Mouse (Mus musculus) telencephalon, adult 2 months (tissue): ENCODE measurements at regions not wholly inside any gene's neighbourhood (a gene's known extent, or its start where the extent isn't known, plus 50 kb on each side); places are given as distances from the start of the nearest gene placed in this dataset.

ENCODE experiments used
- DNase-seq: peaks from one replicate; pipeline ENCODE4 v3.0.0-alpha.2; 2011; ENCODE audit warnings: low read depth, low spot score

DNA sequence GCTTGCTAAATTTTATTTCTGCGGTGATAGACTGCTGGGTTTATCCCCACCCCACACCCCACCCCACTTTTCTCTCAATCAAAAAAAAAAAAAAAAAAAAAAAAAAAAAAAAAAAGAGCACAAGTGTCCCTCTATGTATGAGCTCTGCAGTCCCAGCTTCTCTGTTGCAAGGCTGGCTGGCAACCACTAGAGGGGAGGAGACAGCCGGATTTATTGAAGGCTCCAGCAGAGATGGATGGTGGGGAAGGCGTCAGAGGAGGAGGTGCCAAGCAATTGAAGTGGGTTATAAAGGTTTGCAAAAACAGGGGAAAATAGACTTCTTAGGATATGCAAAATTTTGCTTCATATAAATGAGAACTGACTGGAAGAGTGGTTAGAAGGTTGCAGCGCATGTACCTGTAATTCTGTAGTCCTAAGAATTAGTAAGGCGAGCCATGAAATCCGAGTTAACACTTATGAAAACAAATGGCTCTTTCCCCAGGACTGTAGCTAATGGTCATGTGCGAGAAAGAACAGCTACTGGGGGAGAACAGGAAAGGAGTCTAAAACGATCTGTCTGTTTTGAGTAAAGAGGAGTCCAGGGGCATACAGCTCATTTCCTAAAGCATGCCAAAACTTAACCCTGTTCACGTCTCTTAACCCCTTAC is 885.1 kb upstream of the Pou3f3 start:
- DNase-seq: peak; percentile 84

DNA sequence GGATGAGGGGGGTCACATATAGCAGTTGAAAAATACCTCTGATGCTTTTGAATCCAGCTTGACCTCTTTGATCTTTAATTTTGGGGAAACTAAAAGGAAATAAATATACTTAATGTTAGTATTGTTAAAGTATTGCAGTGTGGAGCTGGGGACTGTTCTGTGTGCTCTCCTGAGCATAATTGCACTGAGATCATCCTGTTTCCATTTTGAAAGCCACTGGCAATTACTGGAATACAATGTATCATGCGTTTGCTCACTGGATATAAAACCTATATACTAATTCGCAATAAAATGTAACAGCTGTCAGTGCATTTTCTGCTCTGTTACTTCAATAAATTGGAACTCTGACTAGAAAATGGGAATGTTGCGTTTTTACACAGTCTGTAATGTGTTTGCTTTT is 884.4 kb upstream of the Pou3f3 start:
- DNase-seq: no peak

GRCm38 (mm10) chr1:41812071-41812470 is 883.5 kb upstream of the Pou3f3 start:
- DNase-seq: no peak

GRCm38 (mm10) chr1:41814032-41815005 is 881.2 kb upstream of the Pou3f3 start:
- DNase-seq: no peak

- DNase-seq: no peak
Measured at GRCm38 (mm10) chr1:41815021-41815420, 880.5 kb upstream of the Pou3f3 start.

GRCm38 (mm10) chr1:41822742-41823141 is 872.8 kb upstream of the Pou3f3 start:
- no peak for DNase-seq

DNA sequence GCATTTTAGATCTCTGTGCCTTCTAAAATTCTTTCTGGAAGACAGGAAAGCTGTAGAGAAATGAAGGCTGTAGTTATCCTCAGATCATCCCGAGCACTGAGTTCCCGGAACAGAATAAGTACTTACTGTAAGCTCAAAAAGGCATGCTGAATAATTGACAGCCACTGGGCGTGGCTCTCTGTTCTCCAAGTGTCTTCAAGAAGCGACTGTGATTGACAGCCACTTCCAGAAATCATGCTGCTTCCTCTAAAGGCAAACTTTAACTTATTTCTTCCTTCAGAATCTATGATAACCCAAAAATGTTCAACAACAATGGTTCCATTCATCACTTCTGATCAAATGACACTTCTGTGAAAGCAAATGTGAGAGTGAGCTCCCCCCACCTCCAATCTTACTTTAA is 870.3 kb upstream of the Pou3f3 start:
- DNase-seq: no peak

DNA sequence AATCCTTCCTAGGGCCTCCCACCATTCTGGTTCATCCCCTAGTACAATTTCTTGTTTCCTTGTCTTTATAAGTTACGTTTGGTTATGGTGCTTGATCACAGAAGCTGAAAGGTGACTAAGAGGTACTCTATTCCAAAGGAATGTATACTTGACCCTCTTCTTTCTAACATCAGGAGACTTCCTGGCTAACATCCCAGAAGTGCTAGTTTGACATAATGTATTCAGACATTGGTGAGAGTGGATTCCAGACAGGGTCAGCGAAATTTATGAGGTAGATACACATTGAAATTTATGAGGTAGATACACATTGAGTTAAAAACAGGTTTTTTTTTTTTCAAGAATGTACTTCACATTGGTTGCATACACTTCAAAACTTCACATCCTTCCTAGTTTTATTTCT is 863.9 kb upstream of the Pou3f3 start:
- no peak for DNase-seq
